Mouse (Mus musculus): Measurements from ENCODE around the gene Msh5. TPM values are rescaled to one million over a fixed set of nuclear protein-coding genes. Genes with fewer than 3 reads are reported as not detected.
"Not testable (repeated sequence)": the region's sequence is repeated elsewhere in the genome, so short reads cannot be mapped to it uniquely, and the experiment has no call there.

Msh5 gene
- polyA plus RNA-seq, 1 experiment from 2014 or later, result 3.2 TPM

DNA sequence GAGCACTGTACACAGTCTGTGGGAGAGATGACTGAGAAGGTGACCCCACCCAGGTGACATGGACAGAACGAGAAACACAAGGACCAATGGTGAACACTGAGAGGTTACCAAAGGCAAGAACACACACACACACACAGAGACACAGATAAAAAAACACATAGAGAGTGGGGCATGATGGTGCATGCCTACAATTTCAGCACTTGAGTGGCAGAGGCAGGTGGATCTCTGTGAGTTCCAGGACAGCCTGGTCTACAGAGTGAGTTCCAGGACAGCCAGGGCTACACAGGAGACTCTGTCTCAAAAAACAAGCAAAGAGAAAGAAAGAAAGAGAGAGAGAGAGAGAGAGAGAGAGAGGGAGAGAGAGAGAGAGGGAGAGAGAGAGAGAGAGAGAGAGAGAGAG is 12.8 kb downstream of the Msh5 start:
- not testable (repeated sequence) for H3K4me1 ChIP-seq (ENCODE audit: control insufficient read depth, insufficient read depth, low read length); H3K9me3 ChIP-seq (replicated peaks; ENCODE audit: control insufficient read depth, low read length); H3K36me3 ChIP-seq (replicated peaks; ENCODE audit: control insufficient read depth, insufficient read depth, low read depth, low read length); H3K27me3 ChIP-seq (ENCODE audit: control insufficient read depth, insufficient read depth, low read length); H3K4me2 ChIP-seq (ENCODE audit: low read depth, low read length); ATAC-seq (replicated peaks; ENCODE audit: insufficient number of reproducible peaks, low FRiP score, low TSS enrichment, low read depth); H3K27ac ChIP-seq (replicated peaks; ENCODE audit: low read depth, low read length); H3K4me3 ChIP-seq (ENCODE audit: low read depth, low read length); H3K9ac ChIP-seq (replicated peaks; ENCODE audit: low read length); DNase-seq (ENCODE audit: low spot score)
- 78% methylated on average over 1 of the region's 1 CpGs for WGBS

DNA sequence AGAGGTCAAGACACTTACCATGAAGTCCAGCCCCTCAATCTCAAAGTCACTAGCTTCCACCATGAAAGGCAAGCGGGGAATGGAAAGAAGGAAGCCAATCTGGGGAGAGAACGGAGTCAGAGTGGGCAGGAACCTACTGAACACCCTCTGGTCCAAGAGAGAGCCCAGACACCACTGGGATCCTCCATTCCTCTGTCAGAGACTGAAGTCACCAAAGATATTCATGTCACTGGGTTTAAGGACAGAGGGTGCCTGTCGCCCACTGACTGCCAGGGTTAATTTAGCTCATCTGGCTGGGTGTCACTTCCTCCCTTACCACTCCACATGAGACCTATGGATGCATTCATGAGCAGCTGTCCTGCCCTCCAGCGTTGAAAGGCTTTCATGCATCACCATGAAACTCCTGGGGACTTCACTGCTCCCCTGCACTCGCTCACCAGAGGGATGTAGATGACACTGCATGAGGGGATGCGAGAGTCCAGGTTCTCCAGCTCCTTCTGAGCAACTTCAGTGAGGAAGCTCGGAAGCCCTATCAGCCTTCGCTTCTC is 14.1 kb downstream of the Msh5 start:
- Histone ChIP-seq H3K27me3 (ENCODE audit: control insufficient read depth, insufficient read depth, low read length) (no peaks in the 10 kb centered on the region), H3K27ac (replicated peaks; ENCODE audit: low read depth, low read length) (no peak overlapping the region), H3K4me3 (ENCODE audit: low read depth, low read length) (no peak overlapping the region), H3K9ac (replicated peaks; ENCODE audit: low read length) (no peak overlapping the region), H3K9me3 (replicated peaks; ENCODE audit: control insufficient read depth, low read length) (no peaks in the 10 kb centered on the region), H3K4me1 (ENCODE audit: control insufficient read depth, insufficient read depth, low read length) (peaks cover 3% of the 10 kb centered on the region), H3K4me2 (ENCODE audit: low read depth, low read length) (no peak overlapping the region), H3K36me3 (replicated peaks; ENCODE audit: control insufficient read depth, insufficient read depth, low read depth, low read length) (no peaks in the 10 kb centered on the region)
- ATAC-seq (replicated peaks; ENCODE audit: insufficient number of reproducible peaks, low FRiP score, low TSS enrichment, low read depth), result no peak
- WGBS, result 69% methylated on average over 8 of the region's 8 CpGs
- no peak for DNase-seq (ENCODE audit: low spot score)

DNA sequence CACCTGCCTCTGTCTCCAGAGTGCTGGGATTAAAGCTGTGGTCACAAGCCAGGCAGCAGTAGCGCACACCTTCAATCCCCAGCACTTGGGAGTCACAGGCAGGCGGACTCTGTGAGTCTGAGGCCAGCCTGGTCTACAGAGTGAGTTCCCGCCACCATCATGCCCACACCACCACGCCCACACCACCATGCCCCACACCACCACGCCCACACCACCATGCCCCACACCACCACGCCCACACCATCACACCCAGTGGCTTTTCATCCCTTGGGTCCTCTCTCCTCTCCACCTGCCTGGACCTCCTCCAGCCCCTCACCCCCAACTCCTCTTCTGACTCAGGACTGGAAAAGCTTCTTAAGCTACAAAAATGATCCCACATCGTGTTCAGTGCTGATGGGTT is 14.7 kb downstream of the Msh5 start:
- no peak for DNase-seq (ENCODE audit: low spot score)
- H3K27ac ChIP-seq (replicated peaks; ENCODE audit: low read depth, low read length), result no peak overlapping the region
- no peaks in the 10 kb centered on the region for H3K27me3 ChIP-seq (ENCODE audit: control insufficient read depth, insufficient read depth, low read length)
- WGBS, result 75% methylated on average over 7 of the region's 7 CpGs
- H3K9ac ChIP-seq (replicated peaks; ENCODE audit: low read length), result no peak overlapping the region
- peaks cover 3% of the 10 kb centered on the region for H3K4me1 ChIP-seq (ENCODE audit: control insufficient read depth, insufficient read depth, low read length)
- ATAC-seq (replicated peaks; ENCODE audit: insufficient number of reproducible peaks, low FRiP score, low TSS enrichment, low read depth), result no peak
- no peak overlapping the region for H3K4me2 ChIP-seq (ENCODE audit: low read depth, low read length)
- H3K9me3 ChIP-seq (replicated peaks; ENCODE audit: control insufficient read depth, low read length), result no peaks in the 10 kb centered on the region
- no peaks in the 10 kb centered on the region for H3K36me3 ChIP-seq (replicated peaks; ENCODE audit: control insufficient read depth, insufficient read depth, low read depth, low read length)
- no peak overlapping the region for H3K4me3 ChIP-seq (ENCODE audit: low read depth, low read length)

GRCm38 (mm10) chr17:35031272-35031671 is 15.3 kb downstream of the Msh5 start:
- Histone ChIP-seq H3K36me3 (replicated peaks; ENCODE audit: control insufficient read depth, insufficient read depth, low read depth, low read length) (no peaks in the 10 kb centered on the region), H3K4me2 (ENCODE audit: low read depth, low read length) (no peak overlapping the region), H3K27ac (replicated peaks; ENCODE audit: low read depth, low read length) (no peak overlapping the region), H3K4me1 (ENCODE audit: control insufficient read depth, insufficient read depth, low read length) (peaks cover 3% of the 10 kb centered on the region), H3K9me3 (replicated peaks; ENCODE audit: control insufficient read depth, low read length) (no peaks in the 10 kb centered on the region), H3K4me3 (ENCODE audit: low read depth, low read length) (no peak overlapping the region), H3K9ac (replicated peaks; ENCODE audit: low read length) (no peak overlapping the region), H3K27me3 (ENCODE audit: control insufficient read depth, insufficient read depth, low read length) (no peaks in the 10 kb centered on the region)
- 94% methylated on average over 11 of the region's 11 CpGs for WGBS
- no peak for ATAC-seq (replicated peaks; ENCODE audit: insufficient number of reproducible peaks, low FRiP score, low TSS enrichment, low read depth)
- DNase-seq (ENCODE audit: low spot score), result no peak

DNA sequence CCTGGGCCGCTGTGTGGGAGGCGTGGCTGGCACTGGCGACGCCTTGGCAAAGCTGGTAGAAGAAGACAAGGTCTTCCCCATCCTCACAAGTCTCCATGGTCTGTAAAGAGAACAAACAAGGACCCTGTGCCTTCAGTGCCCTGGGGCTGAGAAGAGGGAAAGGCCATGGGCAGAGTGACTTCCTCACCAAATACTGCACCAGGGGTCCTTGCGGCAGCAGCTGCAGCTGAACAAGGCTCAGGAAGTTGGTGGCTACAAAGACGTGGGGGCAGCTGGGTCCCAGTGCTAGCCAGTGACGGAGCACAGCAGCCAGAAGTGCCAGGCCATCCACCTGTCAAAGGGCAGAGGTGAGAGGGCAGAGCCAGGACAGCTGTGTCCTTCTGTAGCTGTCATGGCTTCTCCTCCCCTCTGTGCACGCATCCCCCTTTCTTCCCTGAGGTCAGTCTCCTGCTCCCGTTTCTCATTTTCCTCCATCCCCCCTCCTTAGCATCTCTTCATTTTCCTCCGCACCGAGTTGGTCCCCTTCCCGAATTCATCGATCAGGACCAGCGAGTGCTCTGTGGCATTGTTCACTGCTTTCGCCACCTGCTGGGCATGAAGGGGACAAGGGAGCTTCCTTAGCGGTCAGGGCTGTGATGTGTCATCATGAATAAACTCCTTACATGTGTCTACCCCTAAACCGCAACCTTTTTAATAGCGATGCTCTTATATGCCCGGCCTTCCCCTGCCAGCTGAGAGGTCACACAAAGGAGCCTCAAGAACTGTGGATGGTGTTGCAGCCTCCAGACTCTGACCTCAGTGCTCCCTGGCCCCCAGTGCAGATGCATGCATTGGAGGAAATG is 16.6 kb downstream of the Msh5 start:
- Histone ChIP-seq H3K9ac (replicated peaks; ENCODE audit: low read length) (peak overlapping the region; percentile 13; the same call in 1 of the 2 replicates), H3K27ac (replicated peaks; ENCODE audit: low read depth, low read length) (no peak overlapping the region), H3K9me3 (replicated peaks; ENCODE audit: control insufficient read depth, low read length) (no peaks in the 10 kb centered on the region), H3K36me3 (replicated peaks; ENCODE audit: control insufficient read depth, insufficient read depth, low read depth, low read length) (no peaks in the 10 kb centered on the region), H3K4me1 (ENCODE audit: control insufficient read depth, insufficient read depth, low read length) (peaks cover 3% of the 10 kb centered on the region), H3K27me3 (ENCODE audit: control insufficient read depth, insufficient read depth, low read length) (no peaks in the 10 kb centered on the region), H3K4me3 (ENCODE audit: low read depth, low read length) (no peak overlapping the region), H3K4me2 (ENCODE audit: low read depth, low read length) (no peak overlapping the region)
- DNase-seq (ENCODE audit: low spot score) (peak; percentile 56), ATAC-seq (replicated peaks; ENCODE audit: insufficient number of reproducible peaks, low FRiP score, low TSS enrichment, low read depth) (no peak)
- WGBS, result 27% methylated on average over 19 of the region's 19 CpGs

DNA sequence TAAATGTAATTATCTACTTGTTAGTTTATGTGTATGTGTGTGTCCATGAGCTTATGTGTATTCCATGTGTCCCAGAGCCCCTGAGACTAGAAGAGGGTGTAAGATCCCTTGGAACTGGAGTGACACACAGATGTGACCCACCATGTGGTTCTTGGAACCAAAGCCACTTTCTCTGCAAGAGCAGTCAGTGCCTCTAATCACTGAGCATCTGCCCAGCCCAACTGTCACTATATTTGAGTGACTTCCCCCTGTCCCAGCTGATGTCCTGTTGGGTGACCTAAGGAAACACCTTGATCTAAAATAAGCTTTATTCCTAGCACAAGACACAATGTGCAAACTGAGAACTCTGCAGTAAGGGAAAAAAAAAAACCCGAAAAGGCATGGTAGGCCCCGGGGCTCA is 18.2 kb downstream of the Msh5 start:
- no peaks in the 10 kb centered on the region for H3K27me3 ChIP-seq (ENCODE audit: control insufficient read depth, insufficient read depth, low read length)
- no peak overlapping the region for H3K27ac ChIP-seq (replicated peaks; ENCODE audit: low read depth, low read length)
- ATAC-seq (replicated peaks; ENCODE audit: insufficient number of reproducible peaks, low FRiP score, low TSS enrichment, low read depth) (no peak), DNase-seq (ENCODE audit: low spot score) (no peak)
- H3K4me3 ChIP-seq (ENCODE audit: low read depth, low read length), result no peak overlapping the region
- 73% methylated on average over 2 of the region's 2 CpGs for WGBS
- H3K9me3 ChIP-seq (replicated peaks; ENCODE audit: control insufficient read depth, low read length), result no peaks in the 10 kb centered on the region
- H3K9ac ChIP-seq (replicated peaks; ENCODE audit: low read length), result no peak overlapping the region
- no peak overlapping the region for H3K4me2 ChIP-seq (ENCODE audit: low read depth, low read length)
- peaks cover 3% of the 10 kb centered on the region for H3K4me1 ChIP-seq (ENCODE audit: control insufficient read depth, insufficient read depth, low read length)
- no peaks in the 10 kb centered on the region for H3K36me3 ChIP-seq (replicated peaks; ENCODE audit: control insufficient read depth, insufficient read depth, low read depth, low read length)

DNA sequence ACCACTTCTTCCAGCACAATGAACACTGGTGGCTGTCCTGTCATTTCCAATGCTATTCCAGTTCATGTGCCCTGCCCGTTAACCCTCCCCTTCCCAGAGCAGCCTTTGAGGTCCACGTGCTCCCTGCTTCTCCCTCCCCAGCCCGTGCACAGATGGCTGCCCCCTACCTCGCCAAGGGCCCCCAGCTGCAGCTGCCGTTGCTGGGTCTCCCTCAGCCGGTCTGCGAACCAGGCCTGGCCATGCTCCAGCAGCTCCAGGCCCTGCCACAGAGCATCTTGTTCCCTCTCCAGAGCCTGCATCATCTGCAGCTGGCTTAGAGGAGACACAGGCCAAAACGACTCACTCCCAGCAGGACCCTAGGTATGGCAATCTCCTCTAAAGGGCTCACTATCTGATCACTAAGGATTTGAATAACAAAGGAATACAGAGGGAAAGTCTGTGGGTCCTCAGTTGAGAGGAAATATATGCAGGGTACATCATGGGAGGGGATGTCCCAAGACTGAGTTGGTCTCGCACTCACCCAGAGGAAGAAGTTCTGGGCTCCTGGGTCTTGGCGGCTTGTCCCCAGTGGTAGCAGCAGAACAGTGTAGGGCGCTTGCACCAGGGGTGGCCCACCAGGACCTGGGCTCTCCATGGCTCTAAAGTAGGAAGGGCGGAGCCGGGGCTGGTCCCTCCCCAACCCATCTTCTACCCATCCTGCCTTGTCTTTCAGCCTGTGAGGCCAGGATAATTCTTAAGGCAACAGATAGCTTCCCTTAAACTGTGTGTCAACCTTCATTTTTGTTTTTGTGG is 19.1 kb downstream of the Msh5 start, which contains the start of gene Sapcd1:
TSS of gene Sapcd1 (minus strand) at position 740 of the 792 bp plus-strand sequence.
- peak within 1 kb of the TSS; percentile 38; the same call in 1 of the 2 replicates for H3K27ac ChIP-seq (replicated peaks; ENCODE audit: low read depth, low read length)
- no peaks in the 10 kb centered on the region for H3K9me3 ChIP-seq (replicated peaks; ENCODE audit: control insufficient read depth, low read length)
- H3K27me3 ChIP-seq (ENCODE audit: control insufficient read depth, insufficient read depth, low read length), result no peaks in the 10 kb centered on the region
- peaks cover 3% of the 10 kb centered on the region for H3K4me1 ChIP-seq (ENCODE audit: control insufficient read depth, insufficient read depth, low read length)
- 37% methylated on average over 13 of the region's 13 CpGs for WGBS
- H3K36me3 ChIP-seq (replicated peaks; ENCODE audit: control insufficient read depth, insufficient read depth, low read depth, low read length), result no peaks in the 10 kb centered on the region
- H3K4me2 ChIP-seq (ENCODE audit: low read depth, low read length), result peak within 1 kb of the TSS; percentile 25; the same call in 1 of the 2 replicates
- ATAC-seq (replicated peaks; ENCODE audit: insufficient number of reproducible peaks, low FRiP score, low TSS enrichment, low read depth), result 0 out of 2 replicates have a peak, but pooled peaks have one; percentile 45
- H3K4me3 ChIP-seq (ENCODE audit: low read depth, low read length), result peak within 1 kb of the TSS; percentile 12; the same call in 1 of the 2 replicates
- DNase-seq (ENCODE audit: low spot score), result peak; percentile 38
- peak within 1 kb of the TSS; percentile 51 for H3K9ac ChIP-seq (replicated peaks; ENCODE audit: low read length)
